Mouse (Mus musculus) 416B (cell line): ENCODE results near the gene Tnnt2.

ENCODE experiments used
- DNase-seq: peaks from one replicate; pipeline ENCODE4 v3.0.0; 2011; ENCODE audit warnings: low read depth

The Tnnt2 gene

DNA sequence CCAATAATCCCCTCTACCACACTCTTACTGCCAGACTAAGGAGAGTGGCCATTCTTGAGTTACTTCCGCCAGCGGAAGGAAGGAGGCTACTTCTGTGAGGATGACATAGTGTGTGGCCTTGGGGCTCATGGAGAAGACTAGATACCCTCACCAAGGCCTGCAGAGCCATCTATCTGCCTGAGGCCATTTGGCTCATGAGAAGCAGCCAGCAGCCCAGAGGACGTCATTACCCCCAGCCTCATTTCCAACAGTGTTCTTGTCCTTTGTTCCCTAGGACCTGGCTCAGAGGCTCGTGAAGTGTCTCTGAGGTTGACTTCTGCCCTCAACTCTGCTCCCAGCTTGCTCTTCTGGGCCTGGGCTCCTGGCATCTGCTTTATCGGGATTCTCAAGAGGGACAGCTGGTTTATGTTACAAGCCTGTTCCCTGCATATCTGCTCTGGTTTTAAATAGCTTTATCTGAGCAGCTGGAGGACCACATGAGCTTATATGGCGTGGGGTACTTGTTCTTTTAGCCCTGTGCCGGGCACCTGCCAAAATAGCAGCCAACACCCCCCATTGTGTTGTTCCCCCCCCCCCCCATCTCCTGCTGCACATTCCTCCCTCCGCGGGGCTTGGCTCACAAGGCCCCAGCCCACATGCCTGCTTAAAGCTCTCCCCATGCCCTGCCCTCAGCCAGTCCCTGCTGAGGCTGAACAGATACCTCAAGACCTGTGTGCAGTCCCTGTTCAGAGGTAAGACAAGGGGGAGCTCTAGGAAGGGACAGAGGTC is at the start of gene Tnnt2:
Gene Tnnt2, plus strand, starts transcription at position 639 of the 768 bp plus-strand sequence.
- DNase-seq: no peak

GRCm38 (mm10) chr1:135787799-135788198 is 48.4 kb upstream of the Tnnt2 start:
- peak; percentile 91 for DNase-seq

- DNase-seq: peak; percentile 69
Measured at GRCm38 (mm10) chr1:135788708-135789107, 47.4 kb upstream of the Tnnt2 start.

- DNase-seq: peak; percentile 78
Measured at GRCm38 (mm10) chr1:135789815-135790214, 46.3 kb upstream of the Tnnt2 start.

DNA sequence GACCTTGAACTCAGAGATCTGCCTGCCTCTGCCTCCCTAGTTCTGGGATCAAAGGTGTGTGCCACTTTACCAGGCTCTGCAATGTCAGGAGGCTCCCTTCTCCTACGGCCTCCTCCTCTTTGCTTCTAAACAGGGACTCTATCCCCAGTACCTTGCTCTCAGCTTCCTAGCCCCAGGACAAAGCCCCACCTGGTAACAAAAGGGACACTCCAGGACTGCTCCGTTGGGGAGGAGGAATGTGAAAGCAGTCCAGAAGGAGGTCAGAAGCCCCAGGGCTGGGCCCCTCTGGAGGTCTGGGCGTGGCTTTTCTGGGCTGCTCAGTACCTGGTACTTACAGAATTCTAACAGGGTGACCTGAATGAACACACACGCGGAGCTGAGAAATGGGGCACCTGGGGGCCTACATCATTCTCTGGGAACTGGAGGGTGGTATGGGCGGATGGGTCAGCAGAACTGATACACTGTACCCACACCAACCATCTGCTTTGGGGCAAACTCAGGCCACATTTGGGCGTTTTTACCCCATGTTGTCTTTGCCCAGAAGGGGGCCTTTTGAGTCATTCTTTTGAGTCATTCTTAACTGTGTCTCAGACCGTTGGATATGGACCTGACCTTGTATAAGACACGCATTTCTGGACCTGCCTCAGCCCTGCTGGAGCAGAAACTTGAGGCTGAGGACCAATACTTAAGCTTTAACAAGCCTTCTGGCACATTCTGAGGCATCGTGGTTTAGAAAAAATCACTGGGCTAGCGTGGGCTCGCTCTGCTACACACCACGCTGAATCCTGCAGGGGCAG is 43.8 kb upstream of the Tnnt2 start:
- no peak for DNase-seq

DNA sequence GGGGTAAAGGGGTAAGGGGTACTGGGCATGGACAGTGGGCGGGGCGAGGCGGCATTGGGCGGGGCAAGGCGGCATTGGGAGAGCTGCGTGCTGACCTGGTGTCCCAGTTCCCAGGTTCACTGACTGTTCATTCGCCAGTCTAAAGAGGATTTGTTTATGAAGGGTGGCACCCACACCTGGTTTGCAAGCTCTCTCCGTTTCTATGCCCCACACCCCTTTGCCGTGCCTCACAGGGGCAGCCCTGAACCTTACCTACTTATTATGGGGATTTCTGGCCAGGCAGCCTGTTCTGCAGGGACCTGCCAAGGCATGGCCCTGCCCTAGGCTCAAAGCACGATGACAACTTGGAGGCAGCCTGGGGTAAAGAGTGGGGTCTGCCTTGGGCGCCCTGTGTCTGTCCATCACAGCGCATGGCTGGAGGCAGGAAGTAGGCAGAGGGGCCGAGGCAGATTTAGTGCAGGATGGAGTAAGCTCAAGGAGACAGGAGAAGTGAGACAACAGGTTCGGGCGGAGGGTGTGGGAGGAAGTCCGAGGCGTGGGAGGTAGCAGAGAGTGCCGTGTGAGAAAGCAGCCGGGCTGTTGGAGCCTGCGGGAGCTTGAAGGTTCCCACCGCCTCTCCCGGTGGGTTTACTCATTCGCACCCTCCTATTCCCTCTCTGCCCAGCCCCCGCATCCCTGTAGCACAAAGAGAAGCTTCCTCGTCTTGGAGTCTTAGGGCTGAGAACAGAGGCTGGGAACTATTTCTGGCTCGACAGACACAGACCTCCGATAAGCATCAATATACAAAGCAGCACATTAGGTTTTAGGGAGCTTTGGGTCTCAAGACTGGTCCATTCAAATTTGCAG is 42.6 kb upstream of the Tnnt2 start:
- DNase-seq: no peak

GRCm38 (mm10) chr1:135794216-135795134 is 41.7 kb upstream of the Tnnt2 start:
- DNase-seq: peak; percentile 22

GRCm38 (mm10) chr1:135798492-135798891 is 37.7 kb upstream of the Tnnt2 start:
- no peak for DNase-seq

DNA sequence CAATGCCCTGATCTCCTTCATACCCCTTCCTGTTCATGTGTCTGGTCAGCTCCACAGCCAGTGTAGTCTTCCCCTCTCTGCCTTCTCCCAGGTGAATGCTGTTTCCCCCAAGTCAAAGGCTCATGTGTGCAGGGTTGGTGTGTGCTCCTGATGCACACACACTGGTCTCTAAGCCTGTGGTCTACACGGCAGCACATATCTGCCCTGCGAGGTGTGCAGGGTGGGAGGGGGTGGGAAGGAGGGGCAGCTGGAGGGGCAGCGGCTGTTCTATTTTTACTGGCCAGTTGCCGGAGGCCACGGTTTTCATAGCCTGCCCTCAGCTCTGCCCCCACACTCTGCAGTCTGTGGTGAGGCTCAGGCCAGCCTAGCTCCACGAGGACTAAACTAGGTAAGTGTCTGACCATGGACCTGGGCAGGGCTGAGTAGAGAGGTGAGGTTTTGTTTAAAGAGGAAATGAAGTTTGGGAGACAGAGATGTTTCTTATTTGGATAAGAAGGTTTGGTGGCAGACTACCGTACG is 37.0 kb upstream of the Tnnt2 start:
- no peak for DNase-seq

DNA sequence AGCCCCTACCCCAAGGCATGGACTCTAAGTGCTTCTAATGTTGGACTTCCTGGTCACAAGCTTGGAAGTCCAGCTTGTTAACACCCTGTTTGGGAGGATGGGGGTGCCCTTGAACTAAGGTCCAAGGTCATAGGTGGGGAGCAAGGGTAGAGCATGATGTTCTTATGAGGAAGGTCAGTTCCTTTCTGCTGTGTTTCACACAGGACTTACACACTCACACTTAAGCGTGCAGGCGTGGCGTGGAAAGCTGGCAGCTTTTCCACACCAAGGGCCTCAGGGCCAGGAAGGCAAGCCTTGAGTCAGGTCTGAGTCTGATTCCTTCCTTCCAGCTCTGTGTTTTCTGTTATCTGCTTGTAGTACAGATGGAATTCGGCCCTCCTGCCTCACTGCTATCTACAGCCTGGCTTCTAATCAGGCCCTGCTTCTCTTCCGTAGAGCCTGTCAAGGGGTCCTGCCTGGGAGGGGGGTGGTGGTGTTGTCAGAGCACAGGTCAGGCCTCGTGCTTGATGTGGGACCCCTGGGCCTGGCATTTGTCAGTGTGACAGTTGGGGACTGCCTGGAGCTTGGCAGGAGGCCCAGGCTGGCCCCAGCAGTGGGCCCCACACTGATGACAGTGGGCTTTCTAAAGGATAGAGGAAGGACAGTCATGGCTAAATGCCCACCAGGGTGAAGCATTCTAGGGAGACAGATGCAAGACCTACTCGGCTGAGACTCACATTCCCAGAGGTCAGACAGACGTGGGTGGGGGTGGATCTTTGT is 35.8 kb upstream of the Tnnt2 start:
- DNase-seq: no peak

- DNase-seq: no peak
Measured at GRCm38 (mm10) chr1:135807546-135807945, 28.6 kb upstream of the Tnnt2 start.

- DNase-seq: no peak
Measured at GRCm38 (mm10) chr1:135810180-135810579, 26.0 kb upstream of the Tnnt2 start.

- peak; percentile 73 for DNase-seq
Measured at GRCm38 (mm10) chr1:135811016-135811646, 25.0 kb upstream of the Tnnt2 start.

DNA sequence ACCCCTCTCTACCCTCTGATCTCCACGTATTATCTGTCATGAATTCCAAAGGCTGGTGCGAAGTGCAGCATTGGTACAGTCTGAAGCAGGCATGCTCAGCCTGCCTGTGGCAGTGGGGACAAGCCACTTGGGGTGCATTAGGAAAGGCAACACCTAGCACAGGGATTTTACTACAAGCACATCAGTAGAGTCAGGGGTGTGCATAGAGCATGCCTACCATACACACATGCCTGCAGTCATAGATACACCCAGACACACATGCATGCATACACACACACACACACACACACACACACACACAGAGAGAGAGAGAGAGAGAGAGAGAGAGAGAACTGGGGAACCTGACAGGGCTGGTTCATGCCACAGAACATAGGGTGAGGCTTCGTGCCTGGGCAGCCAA is 23.9 kb upstream of the Tnnt2 start:
- no peak for DNase-seq

- no peak for DNase-seq
Measured at GRCm38 (mm10) chr1:135812618-135813017, 23.5 kb upstream of the Tnnt2 start.

- DNase-seq: no peak
Measured at GRCm38 (mm10) chr1:135813071-135813470, 23.1 kb upstream of the Tnnt2 start.

DNA sequence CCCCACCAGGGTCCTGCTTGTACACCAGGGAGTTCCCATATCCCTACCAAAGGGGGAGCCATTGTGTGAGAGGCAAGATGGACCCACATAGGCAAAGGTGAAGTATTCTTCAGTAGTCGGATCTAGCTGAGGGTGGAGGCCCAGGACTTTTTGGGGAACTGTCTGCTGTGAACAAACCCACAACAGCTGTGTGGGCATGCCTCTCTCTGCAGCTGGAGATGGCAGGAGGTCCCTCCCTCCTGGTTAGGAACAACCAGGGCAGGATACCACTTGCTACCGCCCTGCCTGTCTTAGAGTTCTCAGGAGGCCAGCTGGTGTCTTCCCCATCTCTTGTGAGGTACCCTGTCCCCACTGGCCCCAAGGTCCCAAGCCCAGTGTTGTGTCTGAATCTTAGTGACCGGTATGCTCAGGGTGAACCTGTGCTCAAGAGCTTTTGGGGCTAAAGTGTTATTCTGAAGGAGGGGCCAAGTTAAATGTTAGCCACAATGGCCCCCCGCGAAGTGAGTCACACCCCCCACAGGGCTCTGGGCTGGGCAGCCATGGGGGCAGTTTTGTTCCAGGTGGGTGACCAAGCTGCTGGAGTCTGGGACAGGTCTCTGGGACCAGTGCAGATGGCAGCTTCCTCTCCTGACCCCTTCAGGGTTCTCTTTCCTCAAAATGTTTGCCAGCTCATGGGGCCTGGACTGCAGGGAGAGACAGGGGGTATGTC is 22.3 kb upstream of the Tnnt2 start:
- DNase-seq: no peak

DNA sequence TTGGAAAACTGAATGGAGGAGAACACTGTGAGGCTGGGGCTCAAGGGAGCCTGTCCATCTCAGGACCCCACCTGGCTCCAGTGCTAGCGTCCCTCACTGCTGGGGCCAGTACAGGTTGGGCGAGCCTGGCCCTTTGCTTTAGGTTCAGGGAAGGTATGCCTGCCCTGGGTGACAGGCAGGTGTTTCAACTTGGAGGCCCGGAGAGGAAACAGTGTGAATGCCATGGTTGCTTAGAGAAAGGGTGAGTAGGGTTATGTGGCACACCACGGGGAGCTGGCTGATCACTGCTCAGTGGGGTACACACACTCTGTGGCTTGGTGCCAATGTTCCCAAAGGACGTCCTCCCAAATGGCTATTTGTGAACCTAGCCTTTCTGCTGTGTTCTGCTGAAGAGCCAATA is 21.6 kb upstream of the Tnnt2 start:
- no peak for DNase-seq

DNA sequence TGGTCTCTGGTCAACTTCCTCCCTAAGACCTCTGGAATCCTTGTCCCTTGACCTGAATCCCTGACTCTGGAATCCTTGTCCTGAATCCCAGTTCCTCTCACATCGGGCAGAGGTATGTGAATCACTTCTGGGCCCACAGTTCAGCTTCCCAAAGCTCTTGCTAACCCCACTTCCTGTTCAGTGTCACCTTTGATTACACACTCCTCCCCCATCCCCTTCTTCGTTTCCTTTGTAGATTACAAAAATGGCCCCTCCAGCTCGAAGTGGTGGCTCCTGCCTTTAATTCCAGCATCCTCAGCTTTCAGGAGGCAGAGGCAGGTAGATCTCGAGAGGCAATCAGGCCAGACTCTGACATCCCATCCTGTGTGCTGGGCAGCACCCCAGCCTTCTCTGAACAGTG is 18.6 kb upstream of the Tnnt2 start:
- no peak for DNase-seq
